Mouse (Mus musculus) lung, postnatal 0 days (tissue): ENCODE results near the gene Akr1c13. TPM values are rescaled to one million over a fixed set of nuclear protein-coding genes. Genes with fewer than 3 reads are reported as not detected.
"Not testable (repeated sequence)": the region's sequence is repeated elsewhere in the genome, so short reads cannot be mapped to it uniquely, and the experiment has no call there.

ENCODE experiments used
- ATAC-seq: fragments of 200-750 bp; cut with Nextera tagmentation; 2 replicates; pipeline ENCODE4 v1.8.0; 2017; ENCODE audit warnings: moderate library complexity
- DNase-seq: peaks from one replicate; pipeline ENCODE4 v3.0.0-alpha.2; 2016; ENCODE audit warnings: low spot score
- H3K27ac ChIP-seq: fragments of 300-500 bp; sonication (generic); 2 replicates; pipeline ENCODE4 v1.5.1; 2014; ENCODE audit warnings: antibody characterized with exemption, mild to moderate bottlenecking, low read length, mixed read lengths
- H3K27me3 ChIP-seq: fragments of 300-500 bp; sonication (generic); replicated peaks from 2 replicates; pipeline ENCODE4 v1.6.1; 2014; ENCODE audit warnings: low read length, mixed read lengths; ENCODE audit not compliant: insufficient read depth
- H3K36me3 ChIP-seq: fragments of 300-500 bp; sonication (generic); 2 replicates; pipeline ENCODE4 v1.6.1; 2014; ENCODE audit warnings: low read length, mixed read lengths; ENCODE audit not compliant: insufficient read depth
- H3K4me1 ChIP-seq: fragments of 300-500 bp; sonication (generic); 2 replicates; pipeline ENCODE4 v1.6.1; 2014; ENCODE audit warnings: antibody characterized with exemption, low read depth, low read length, mixed read lengths; ENCODE audit not compliant: insufficient read depth
- H3K4me2 ChIP-seq: fragments of 300-500 bp; sonication (generic); replicated peaks from 2 replicates; pipeline ENCODE4 v1.6.1; 2014; ENCODE audit warnings: low read depth, mild to moderate bottlenecking, low read length, moderate library complexity, mixed read lengths
- H3K4me3 ChIP-seq: fragments of 300-500 bp; sonication (generic); 2 replicates; pipeline ENCODE4 v1.5.1; 2014; ENCODE audit warnings: low read depth, low read length
- H3K9ac ChIP-seq: fragments of 300-500 bp; sonication (generic); replicated peaks from 2 replicates; pipeline ENCODE4 v1.6.1; 2014; ENCODE audit warnings: low read depth, mild to moderate bottlenecking
- H3K9me3 ChIP-seq: fragments of 300-500 bp; sonication (generic); 2 replicates; pipeline ENCODE4 v1.6.1; 2016; ENCODE audit warnings: low read length, mixed read lengths
- CTCF ChIP-seq: IDR thresholded peaks from 2 replicates; pipeline ENCODE4 v1.5.1; 2016; ENCODE audit warnings: antibody characterized with exemption, mild to moderate bottlenecking
- EP300 ChIP-seq: IDR thresholded peaks from 2 replicates; pipeline ENCODE4 v1.6.1; 2016; ENCODE audit warnings: antibody characterized with exemption, mild to moderate bottlenecking, control low read depth
- WGBS: fragments of 180-500 bp; shearing (Covaris S2); extraction: QIAGEN DNeasy Blood & Tissue Kit; methylation state at CpG from one replicate; pipeline ENCODE4 v1.1.7; 2014; 5-methylcytosine and 5-hydroxymethylcytosine counted together
- polyA plus RNA-seq: library from polyadenylated mRNA; unstranded; fragments of >200 nt; fragmentation: Nextera tagmentation; extraction: Ambion mirVana; gene quantifications from 2 replicates; pipeline ENCODE4 v1.2.1, GENCODE M21; 2015

Akr1c13 gene
- polyA plus RNA-seq, 1 experiment from 2014 or later = 7.9 TPM

- no peaks in the 10 kb centered on the region for H3K9me3 ChIP-seq
- no peak overlapping the region for H3K4me2 ChIP-seq
- WGBS = 14% methylated on average over 1 of the region's 1 CpGs
- TF ChIP-seq EP300 (no peak), CTCF (no peak)
- DNase-seq = no peak
- H3K9ac ChIP-seq = no peak overlapping the region
- no peak for ATAC-seq
- no peak overlapping the region for H3K4me3 ChIP-seq
- no peaks in the 10 kb centered on the region for H3K4me1 ChIP-seq
- no peak overlapping the region for H3K27ac ChIP-seq
- H3K36me3 ChIP-seq = no peaks in the 10 kb centered on the region
- H3K27me3 ChIP-seq = no peaks in the 10 kb centered on the region
Observed at GRCm38 (mm10) chr13:4206147-4206903, 15.4 kb downstream of the Akr1c13 start.

DNA sequence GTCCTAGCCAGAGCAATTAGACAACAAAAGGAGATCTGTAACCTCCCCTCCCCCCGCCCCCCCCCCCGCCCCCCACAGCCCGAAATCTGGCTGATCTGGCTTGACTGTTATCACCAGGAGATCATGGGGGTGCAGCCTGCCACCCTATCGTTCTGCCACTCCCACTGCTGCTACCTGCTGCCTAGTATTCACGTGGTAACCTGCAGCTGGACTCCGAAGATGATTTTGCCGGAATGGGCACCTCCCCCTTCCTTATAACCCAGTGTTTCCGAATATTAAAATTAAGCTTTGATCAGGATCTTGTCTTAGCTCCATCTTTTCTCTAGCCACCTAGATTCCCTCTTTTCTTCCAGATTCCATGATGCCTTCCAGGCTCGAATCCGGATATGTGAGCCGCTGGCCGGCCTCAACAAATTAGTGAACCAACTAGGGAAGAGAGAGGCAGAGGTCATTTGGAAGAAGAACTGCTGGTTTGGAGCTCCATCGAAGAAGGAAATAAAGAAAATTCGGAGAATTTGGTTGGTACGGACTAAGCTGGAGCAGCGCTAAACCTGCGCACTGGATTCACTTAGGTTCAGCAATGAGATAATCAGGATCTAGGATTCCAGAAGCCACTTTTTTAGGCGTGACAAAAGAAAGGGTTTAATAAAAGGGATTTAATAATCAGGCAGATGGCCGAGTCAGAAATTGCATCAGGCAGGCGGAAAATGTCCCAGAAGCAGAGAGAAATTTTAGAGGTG, 20.8 kb downstream of the Akr1c13 start:
- DNase-seq = no peak
- no peak for ATAC-seq
- WGBS = 78% methylated on average over 18 of the region's 20 CpGs
- no peak overlapping the region for H3K4me2 ChIP-seq
- H3K27ac ChIP-seq = no peak overlapping the region
- H3K36me3 ChIP-seq = no peaks in the 10 kb centered on the region
- H3K27me3 ChIP-seq = no peaks in the 10 kb centered on the region
- no peak overlapping the region for H3K9ac ChIP-seq
- no peak overlapping the region for H3K4me3 ChIP-seq
- no peaks in the 10 kb centered on the region for H3K4me1 ChIP-seq
- TF ChIP-seq CTCF (no peak), EP300 (no peak)
- H3K9me3 ChIP-seq = no peaks in the 10 kb centered on the region

- Histone ChIP-seq H3K4me2 (no peak overlapping the region), H3K9ac (no peak overlapping the region), H3K27ac (no peak overlapping the region), H3K27me3 (no peaks in the 10 kb centered on the region), H3K4me3 (no peak overlapping the region), H3K9me3 (no peaks in the 10 kb centered on the region), H3K4me1 (no peaks in the 10 kb centered on the region), H3K36me3 (no peaks in the 10 kb centered on the region)
- ATAC-seq (no peak), DNase-seq (no peak)
- 63% methylated on average over 3 of the region's 3 CpGs for WGBS
- TF ChIP-seq EP300 (no peak), CTCF (no peak)
Observed at GRCm38 (mm10) chr13:4212309-4212708, 21.4 kb downstream of the Akr1c13 start.

DNA sequence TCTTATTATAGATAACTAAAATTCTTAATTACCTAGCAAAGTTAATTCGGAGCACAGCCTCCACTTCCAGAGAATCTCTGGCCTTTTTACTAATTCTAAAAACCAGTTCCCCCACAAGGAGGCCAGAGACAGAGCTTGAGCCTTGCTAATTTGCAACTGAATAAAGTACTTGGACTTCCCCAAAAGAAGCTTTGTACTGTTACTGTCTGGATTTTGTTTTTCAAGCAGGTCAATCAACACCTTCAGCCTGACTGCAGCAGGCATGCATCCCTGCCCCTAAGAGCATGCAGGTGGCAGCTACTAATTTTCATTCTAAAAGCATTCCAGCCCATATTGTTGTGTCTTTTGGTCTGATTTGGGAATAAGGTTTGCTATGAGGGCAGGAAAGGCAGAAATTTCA, 24.5 kb downstream of the Akr1c13 start:
- H3K36me3 ChIP-seq, H3K27me3 ChIP-seq, ATAC-seq, H3K4me1 ChIP-seq, H3K27ac ChIP-seq, H3K4me3 ChIP-seq, DNase-seq, H3K9me3 ChIP-seq, H3K4me2 ChIP-seq, H3K9ac ChIP-seq: not testable (repeated sequence)
- 81% methylated on average over 1 of the region's 1 CpGs for WGBS

- H3K9ac ChIP-seq = no peak within 1 kb of the TSS
- WGBS = 32% methylated on average over 1 of the region's 1 CpGs
- no peaks in the 10 kb centered on the region; the same call in 1 of the 2 replicates for H3K4me1 ChIP-seq
- TF ChIP-seq CTCF (no peak), EP300 (no peak)
- no peak within 1 kb of the TSS for H3K4me3 ChIP-seq
- H3K36me3 ChIP-seq = no peaks in the 10 kb centered on the region
- H3K4me2 ChIP-seq = no peak within 1 kb of the TSS
- no peaks in the 10 kb centered on the region for H3K9me3 ChIP-seq
- H3K27me3 ChIP-seq = no peaks in the 10 kb centered on the region
- DNase-seq (peak; percentile 77), ATAC-seq (peak; percentile 58)
- H3K27ac ChIP-seq = no peak within 1 kb of the TSS
Observed at GRCm38 (mm10) chr13:4228441-4228840, 37.5 kb downstream of the Akr1c13 start, which contains the start of gene Akr1c19. Akr1c19 (plus strand) TSS chr13:4228700.

- DNase-seq (no peak), ATAC-seq (no peak)
- Histone ChIP-seq H3K27ac (no peak overlapping the region; the same call in 1 of the 2 replicates), H3K4me1 (no peaks in the 10 kb centered on the region; the same call in 1 of the 2 replicates), H3K9ac (no peak overlapping the region), H3K4me2 (no peak overlapping the region), H3K27me3 (no peaks in the 10 kb centered on the region), H3K9me3 (no peaks in the 10 kb centered on the region), H3K4me3 (no peak overlapping the region), H3K36me3 (no peaks in the 10 kb centered on the region)
- no peak for TF ChIP-seq CTCF
- TF ChIP-seq EP300 = no peak
- WGBS = 68% methylated on average over 8 of the region's 8 CpGs
Observed at GRCm38 (mm10) chr13:4230841-4231623, 40.1 kb downstream of the Akr1c13 start.
